Mouse (Mus musculus): ENCODE data around the gene Hspa12a. TPM values are rescaled to one million over a fixed set of nuclear protein-coding genes. Genes with fewer than 3 reads are reported as not detected.
A peak's percentile ranks its signal among the peaks of the same experiment; 100 is the strongest.

The Hspa12a gene
- polyA plus RNA-seq, 1 experiment from 2014 or later = 0.28 TPM

DNA sequence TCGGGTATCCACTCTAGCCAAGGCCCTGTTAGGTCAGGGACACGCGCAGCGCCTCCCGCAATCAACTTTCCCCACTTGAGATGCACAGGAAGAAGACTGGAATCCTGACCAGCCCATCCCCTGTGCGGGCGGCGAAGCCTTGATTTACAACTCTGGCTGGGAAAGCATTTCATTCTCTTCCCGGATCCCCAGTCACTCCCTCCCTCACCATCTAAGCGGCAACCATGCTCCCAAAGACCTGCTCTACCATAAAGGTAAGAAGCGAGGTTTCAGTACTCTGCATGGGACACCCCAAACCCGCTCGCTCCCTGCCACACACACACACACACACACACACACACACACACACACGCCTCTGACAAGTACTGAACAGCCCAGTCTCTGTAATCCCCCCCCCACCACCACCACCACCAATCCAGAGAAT lies 83.6 kb downstream of the Hspa12a start:
- WGBS (ENCODE audit: insufficient replicate concordance) = 13% methylated on average over 14 of the region's 14 CpGs
- H3K9ac ChIP-seq (replicated peaks) = no peak overlapping the region
- ATAC-seq (no peak), DNase-seq (no peak)
- H3K4me2 ChIP-seq (ENCODE audit: low read depth, low read length) = peak overlapping the region; percentile 65
- peak overlapping the region; percentile 37; the same call in 1 of the 2 replicates for H3K4me3 ChIP-seq (ENCODE audit: low read depth, low read length)
- no peaks in the 10 kb centered on the region for H3K9me3 ChIP-seq (ENCODE audit: low read length)
- H3K27me3 ChIP-seq (ENCODE audit: insufficient read depth, low read length) = peaks cover 21% of the 10 kb centered on the region
- no peak overlapping the region for H3K27ac ChIP-seq (ENCODE audit: low read depth)
- peaks cover 14% of the 10 kb centered on the region; the same call in 1 of the 2 replicates for H3K4me1 ChIP-seq (ENCODE audit: insufficient read depth)
- no peak for TF ChIP-seq CTCF (IDR thresholded peaks at IDR 0.05; ENCODE audit: low read depth)
- TF ChIP-seq EP300 (IDR thresholded peaks at IDR 0.05; ENCODE audit: low read depth) = no peak
- no peaks in the 10 kb centered on the region for H3K36me3 ChIP-seq (replicated peaks; ENCODE audit: insufficient read depth, low read length)

DNA sequence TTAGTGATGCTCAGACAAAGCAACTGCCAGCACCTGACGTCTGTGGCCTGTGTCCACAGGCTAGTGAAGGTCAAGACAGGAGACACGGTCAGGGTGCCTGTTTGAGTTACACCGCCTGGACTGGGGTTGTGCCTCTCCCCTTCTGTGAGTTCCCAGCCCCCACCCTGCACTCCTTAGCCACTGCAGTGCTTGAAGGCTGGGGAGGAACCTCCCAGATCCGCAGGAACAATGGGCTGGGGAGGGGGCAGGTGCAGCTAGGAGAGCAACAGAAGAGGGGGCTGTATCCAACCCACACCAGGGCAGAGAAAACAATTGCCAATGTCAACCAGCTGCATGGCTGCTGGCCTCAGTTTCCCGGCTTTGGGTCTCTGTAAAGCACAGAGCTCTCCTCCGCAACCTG lies 84.1 kb downstream of the Hspa12a start:
- TF ChIP-seq EP300 (IDR thresholded peaks at IDR 0.05; ENCODE audit: low read depth) (no peak), CTCF (IDR thresholded peaks at IDR 0.05; ENCODE audit: low read depth) (no peak)
- Histone ChIP-seq H3K9me3 (ENCODE audit: low read length) (no peaks in the 10 kb centered on the region), H3K4me1 (ENCODE audit: insufficient read depth) (peaks cover 17% of the 10 kb centered on the region; the same call in 1 of the 2 replicates), H3K36me3 (replicated peaks; ENCODE audit: insufficient read depth, low read length) (no peaks in the 10 kb centered on the region), H3K27me3 (ENCODE audit: insufficient read depth, low read length) (peaks cover 21% of the 10 kb centered on the region), H3K27ac (ENCODE audit: low read depth) (no peak overlapping the region), H3K4me2 (ENCODE audit: low read depth, low read length) (no peak overlapping the region), H3K4me3 (ENCODE audit: low read depth, low read length) (no peak overlapping the region), H3K9ac (replicated peaks) (no peak overlapping the region)
- ATAC-seq (no peak), DNase-seq (no peak)
- WGBS (ENCODE audit: insufficient replicate concordance) = 27% methylated on average over 6 of the region's 6 CpGs

DNA sequence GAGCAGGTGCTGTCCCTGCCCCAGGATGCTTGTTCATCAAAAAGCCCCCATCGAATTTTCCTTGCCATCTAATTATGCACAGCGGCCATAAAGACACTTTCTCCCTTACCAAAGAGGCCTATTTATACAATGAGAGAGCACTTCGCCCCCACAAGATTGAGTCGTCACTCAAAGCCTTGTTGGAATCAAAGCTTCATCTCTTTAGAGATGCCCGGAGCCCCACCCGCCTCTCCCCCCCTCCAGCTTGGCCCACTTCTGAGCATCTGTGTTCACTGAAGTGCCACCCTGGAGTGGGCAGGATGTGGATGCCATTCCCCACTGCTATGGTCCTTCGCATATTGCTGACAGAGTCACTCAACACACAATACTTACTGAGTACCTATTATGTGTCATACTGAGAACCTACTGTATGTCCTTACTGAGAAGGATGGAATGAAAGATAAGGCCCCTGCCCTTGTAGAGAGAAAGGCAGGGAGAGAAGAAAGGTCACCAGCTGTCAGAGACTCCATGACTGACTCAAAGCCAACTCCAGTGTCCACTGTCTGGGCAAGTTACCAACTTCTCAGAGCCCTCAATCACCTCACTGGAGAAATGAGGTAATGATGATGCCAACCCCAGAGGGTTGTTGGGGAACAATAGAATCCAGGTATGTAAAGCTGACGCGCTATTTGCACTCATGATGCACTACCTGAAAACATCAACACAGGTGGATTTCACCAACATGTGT lies 87.2 kb downstream of the Hspa12a start:
- WGBS (ENCODE audit: insufficient replicate concordance) = 78% methylated on average over 9 of the region's 9 CpGs
- peaks cover 27% of the 10 kb centered on the region for H3K4me1 ChIP-seq (ENCODE audit: insufficient read depth)
- no peak overlapping the region for H3K27ac ChIP-seq (ENCODE audit: low read depth)
- no peaks in the 10 kb centered on the region for H3K9me3 ChIP-seq (ENCODE audit: low read length)
- H3K36me3 ChIP-seq (replicated peaks; ENCODE audit: insufficient read depth, low read length) = no peaks in the 10 kb centered on the region
- no peak for DNase-seq
- no peak for ATAC-seq
- no peak for TF ChIP-seq CTCF (IDR thresholded peaks at IDR 0.05; ENCODE audit: low read depth)
- no peak for TF ChIP-seq EP300 (IDR thresholded peaks at IDR 0.05; ENCODE audit: low read depth)
- H3K4me2 ChIP-seq (ENCODE audit: low read depth, low read length) = no peak overlapping the region
- peaks cover 21% of the 10 kb centered on the region for H3K27me3 ChIP-seq (ENCODE audit: insufficient read depth, low read length)
- no peak overlapping the region for H3K9ac ChIP-seq (replicated peaks)
- no peak overlapping the region for H3K4me3 ChIP-seq (ENCODE audit: low read depth, low read length)

DNA sequence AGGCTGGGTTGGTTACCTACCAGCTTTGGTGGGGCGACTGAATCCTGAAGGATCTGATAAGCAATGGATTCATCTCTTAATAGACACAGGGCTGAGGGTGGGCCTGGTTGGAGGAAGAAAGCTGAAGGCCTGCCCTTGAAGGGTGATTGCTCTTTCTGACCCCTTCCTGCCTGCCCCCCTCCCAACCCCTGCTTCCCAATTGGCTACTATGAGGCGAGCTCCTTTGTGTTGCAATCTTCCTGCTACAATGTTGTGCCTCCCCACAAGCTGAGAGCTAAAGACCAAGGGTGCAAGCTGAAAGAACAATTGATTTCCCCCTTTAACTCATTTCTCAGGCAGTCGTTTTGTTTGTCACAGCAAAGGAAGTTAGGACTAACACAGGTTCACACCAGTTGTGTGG lies 88.6 kb downstream of the Hspa12a start:
- DNase-seq (no peak), ATAC-seq (no peak)
- Histone ChIP-seq H3K4me2 (ENCODE audit: low read depth, low read length) (no peak overlapping the region), H3K9me3 (ENCODE audit: low read length) (no peaks in the 10 kb centered on the region), H3K9ac (replicated peaks) (no peak overlapping the region), H3K4me3 (ENCODE audit: low read depth, low read length) (no peak overlapping the region), H3K27me3 (ENCODE audit: insufficient read depth, low read length) (peaks cover 7% of the 10 kb centered on the region), H3K4me1 (ENCODE audit: insufficient read depth) (peaks cover 19% of the 10 kb centered on the region), H3K36me3 (replicated peaks; ENCODE audit: insufficient read depth, low read length) (no peaks in the 10 kb centered on the region), H3K27ac (ENCODE audit: low read depth) (no peak overlapping the region)
- TF ChIP-seq CTCF (IDR thresholded peaks at IDR 0.05; ENCODE audit: low read depth) (no peak), EP300 (IDR thresholded peaks at IDR 0.05; ENCODE audit: low read depth) (no peak)
- WGBS (ENCODE audit: insufficient replicate concordance) = 38% methylated on average over 3 of the region's 3 CpGs

DNA sequence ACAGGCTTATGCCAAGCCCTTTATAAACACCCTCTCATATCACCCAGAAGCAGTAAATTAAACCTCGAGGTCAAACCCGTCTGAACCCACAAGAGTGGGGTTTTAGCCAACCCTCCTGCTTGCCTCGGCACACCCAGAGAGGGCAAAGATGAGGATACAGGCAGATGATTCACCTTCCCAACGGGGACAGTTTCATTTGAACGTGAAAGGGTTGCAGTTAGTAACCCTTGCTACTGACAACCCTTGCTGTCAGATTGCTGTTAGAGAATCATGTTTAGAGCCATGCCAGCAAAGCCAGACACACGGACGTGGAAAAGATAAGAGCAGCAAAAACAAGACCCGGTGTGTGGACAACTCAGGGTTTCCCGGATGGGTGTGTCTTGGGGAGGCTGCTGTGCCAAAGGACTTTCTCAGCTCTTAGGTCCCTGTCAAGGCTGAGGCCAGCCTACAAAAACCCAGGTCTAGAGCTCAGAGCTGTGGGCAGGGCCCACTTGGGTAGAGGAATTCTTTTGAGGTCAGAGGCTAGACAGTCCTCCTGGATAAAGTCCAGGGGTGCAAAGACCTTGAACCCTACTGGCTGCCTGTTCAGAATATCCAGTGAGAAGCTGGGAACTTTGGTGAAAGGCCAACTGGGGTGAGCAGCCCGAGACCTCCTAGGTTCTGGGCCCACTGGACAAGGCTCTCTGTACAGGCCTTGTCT lies 90.3 kb downstream of the Hspa12a start:
- Histone ChIP-seq H3K4me1 (ENCODE audit: insufficient read depth) (peaks cover 19% of the 10 kb centered on the region), H3K9me3 (ENCODE audit: low read length) (no peaks in the 10 kb centered on the region), H3K4me2 (ENCODE audit: low read depth, low read length) (no peak overlapping the region), H3K27ac (ENCODE audit: low read depth) (no peak overlapping the region), H3K27me3 (ENCODE audit: insufficient read depth, low read length) (no peaks in the 10 kb centered on the region), H3K4me3 (ENCODE audit: low read depth, low read length) (no peak overlapping the region), H3K36me3 (replicated peaks; ENCODE audit: insufficient read depth, low read length) (no peaks in the 10 kb centered on the region), H3K9ac (replicated peaks) (no peak overlapping the region)
- peak; percentile 21; the same call in 1 of the 2 replicates for ATAC-seq
- TF ChIP-seq CTCF (IDR thresholded peaks at IDR 0.05; ENCODE audit: low read depth) (no peak), EP300 (IDR thresholded peaks at IDR 0.05; ENCODE audit: low read depth) (no peak)
- peak; percentile 31 for DNase-seq
- WGBS (ENCODE audit: insufficient replicate concordance) = 52% methylated on average over 10 of the region's 10 CpGs

DNA sequence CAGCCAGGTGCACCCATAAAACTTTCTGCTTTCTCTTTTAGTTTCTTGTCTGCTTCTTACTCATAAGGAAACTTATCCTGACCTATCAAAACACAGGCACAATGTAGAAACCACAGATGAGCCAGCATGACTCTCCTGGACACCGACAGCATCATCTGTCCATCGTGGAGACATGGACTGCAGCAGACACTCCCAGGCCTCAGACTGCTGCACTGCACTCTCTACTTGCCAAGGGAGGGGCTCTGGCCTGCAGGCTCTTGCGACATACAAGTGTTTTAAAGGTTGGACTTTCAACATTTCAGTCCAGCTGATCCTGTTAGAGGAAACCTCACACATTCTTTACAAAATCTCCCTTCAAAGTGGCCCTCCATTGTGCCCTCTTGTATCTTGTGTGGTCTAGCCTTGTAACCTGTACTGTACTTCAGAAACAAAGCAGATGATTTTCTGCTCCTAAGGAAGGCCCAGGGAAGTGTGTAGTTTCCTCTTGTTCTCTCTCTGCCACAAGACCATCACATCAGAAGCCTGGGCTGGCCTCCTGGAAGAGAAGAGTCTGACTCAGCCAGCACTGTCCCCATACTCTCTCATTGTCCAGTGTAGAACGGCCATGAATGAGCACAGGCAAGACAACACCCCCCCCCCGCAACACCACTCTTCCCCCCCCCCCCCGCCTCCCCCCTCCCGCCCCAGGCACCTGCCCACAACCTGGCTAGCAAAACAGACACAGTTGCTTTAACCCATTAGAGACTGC lies 92.6 kb downstream of the Hspa12a start:
- Histone ChIP-seq H3K4me1 (ENCODE audit: insufficient read depth) (peaks cover 19% of the 10 kb centered on the region), H3K27ac (ENCODE audit: low read depth) (no peak overlapping the region), H3K27me3 (ENCODE audit: insufficient read depth, low read length) (no peaks in the 10 kb centered on the region), H3K4me2 (ENCODE audit: low read depth, low read length) (no peak overlapping the region), H3K4me3 (ENCODE audit: low read depth, low read length) (no peak overlapping the region), H3K9me3 (ENCODE audit: low read length) (no peaks in the 10 kb centered on the region), H3K9ac (replicated peaks) (no peak overlapping the region), H3K36me3 (replicated peaks; ENCODE audit: insufficient read depth, low read length) (no peaks in the 10 kb centered on the region)
- peak; percentile 77 for ATAC-seq
- 47% methylated on average over 5 of the region's 7 CpGs for WGBS (ENCODE audit: insufficient replicate concordance)
- no peak for TF ChIP-seq CTCF (IDR thresholded peaks at IDR 0.05; ENCODE audit: low read depth)
- no peak for TF ChIP-seq EP300 (IDR thresholded peaks at IDR 0.05; ENCODE audit: low read depth)
- DNase-seq = no peak
